Mouse (Mus musculus): ENCODE results near the gene Kdm7a.

Gene Kdm7a

GRCm38 (mm10) chr6:39206581-39207461 is at the start of gene Kdm7a:
TSS of gene Kdm7a (minus strand) at chr6:39206789.
- DNase-seq (ENCODE audit: low read depth, low spot score), result peak; percentile 84

- no peak for DNase-seq (ENCODE audit: low read depth, low spot score)
Measured at GRCm38 (mm10) chr6:39255271-39255670, 48.7 kb upstream of the Kdm7a start.

GRCm38 (mm10) chr6:39250055-39250454 is 43.5 kb upstream of the Kdm7a start:
- DNase-seq (ENCODE audit: low read depth, low spot score), result no peak

GRCm38 (mm10) chr6:39249176-39249770 is 42.7 kb upstream of the Kdm7a start:
- DNase-seq (ENCODE audit: low read depth, low spot score), result no peak

GRCm38 (mm10) chr6:39244066-39244465 is 37.5 kb upstream of the Kdm7a start:
- no peak for DNase-seq (ENCODE audit: low read depth, low spot score)

DNA sequence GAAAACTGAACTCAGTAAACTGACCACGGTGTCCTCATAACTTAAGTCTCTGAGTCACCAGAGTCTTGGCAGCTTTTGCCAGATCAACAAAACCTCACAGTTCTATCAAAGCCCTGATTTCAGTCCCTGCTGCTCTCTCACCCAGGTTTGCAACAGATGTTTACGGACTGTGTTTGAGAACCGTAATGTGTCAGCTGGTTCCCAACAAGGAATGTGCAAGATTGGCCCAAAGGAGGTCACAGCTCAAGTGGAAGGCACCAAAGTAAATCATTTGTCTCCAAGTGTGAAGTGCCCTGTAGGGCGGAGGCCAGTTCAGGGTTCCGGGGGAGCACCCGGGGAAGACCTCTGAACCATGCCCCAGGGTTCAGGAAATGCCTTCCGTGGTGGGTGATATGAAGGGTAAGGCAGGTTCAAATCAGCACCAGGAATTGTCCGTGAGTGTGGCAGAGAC is 36.9 kb upstream of the Kdm7a start:
- DNase-seq (ENCODE audit: low read depth, low spot score), result no peak

GRCm38 (mm10) chr6:39242718-39243471 is 36.3 kb upstream of the Kdm7a start:
- peak; percentile 74 for DNase-seq (ENCODE audit: low read depth, low spot score)

DNA sequence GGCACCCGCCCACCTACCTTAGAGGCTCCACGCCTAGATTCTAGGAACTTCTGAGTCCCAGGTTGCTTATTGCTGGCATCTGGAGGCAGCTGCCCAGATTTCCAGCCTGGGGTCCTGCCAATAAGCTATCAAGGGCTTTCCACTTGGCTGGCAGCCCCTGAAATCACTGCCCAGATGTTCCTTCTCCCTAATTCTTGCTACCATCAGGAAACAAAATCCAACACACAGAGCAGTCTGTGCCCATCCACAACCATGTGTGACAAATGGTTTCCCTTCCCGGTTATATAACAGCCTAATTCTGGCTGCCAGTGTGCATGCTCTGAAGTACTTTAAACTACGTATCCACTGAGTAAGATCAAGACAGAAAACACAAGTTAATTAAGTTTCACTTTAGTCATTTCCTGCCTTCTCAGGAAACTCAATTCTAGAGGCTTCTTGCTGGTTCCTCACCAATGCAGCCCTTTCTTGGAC is 34.9 kb upstream of the Kdm7a start:
- no peak for DNase-seq (ENCODE audit: low read depth, low spot score)

GRCm38 (mm10) chr6:39240956-39241355 is 34.4 kb upstream of the Kdm7a start:
- DNase-seq (ENCODE audit: low read depth, low spot score), result no peak

DNA sequence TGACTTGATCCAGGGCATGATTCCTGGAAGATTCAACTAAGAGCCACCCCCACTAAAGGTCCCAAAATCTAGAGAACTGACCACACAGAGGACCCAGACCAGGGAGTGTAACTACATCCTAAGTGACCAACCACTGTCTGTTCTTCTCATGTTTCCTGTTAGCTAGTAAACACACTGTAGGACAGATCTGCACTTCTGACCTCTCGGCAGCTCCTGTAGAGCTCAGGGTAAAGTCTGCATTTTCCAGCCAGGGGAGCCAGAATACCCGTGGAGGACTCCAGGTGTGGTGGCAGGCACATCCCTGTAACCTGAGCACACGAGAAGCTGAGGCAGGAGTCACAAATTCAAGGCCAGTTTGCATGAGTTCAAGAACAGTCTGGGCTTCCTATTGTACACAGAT is 31.3 kb upstream of the Kdm7a start:
- no peak for DNase-seq (ENCODE audit: low read depth, low spot score)

DNA sequence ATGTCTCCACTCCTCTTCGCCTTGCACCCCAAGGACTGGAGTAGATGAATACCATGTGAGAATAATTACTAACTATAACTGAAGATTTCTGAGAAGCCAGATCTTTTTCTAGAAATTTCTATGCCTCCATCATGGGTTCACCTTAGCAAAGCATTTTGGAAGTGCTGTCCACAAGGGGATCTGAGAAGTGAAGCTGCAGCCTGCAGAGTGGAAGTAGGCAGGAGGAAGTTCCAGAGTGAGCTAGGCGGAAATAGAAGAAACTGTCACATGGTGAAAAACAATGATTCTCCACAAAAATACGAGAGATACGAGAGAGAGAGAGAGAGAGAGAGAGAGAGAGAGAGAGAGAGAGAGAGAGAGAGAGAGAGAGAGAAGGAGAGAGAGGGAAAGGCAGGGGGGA is 26.0 kb upstream of the Kdm7a start:
- DNase-seq (ENCODE audit: low read depth, low spot score), result no peak

DNA sequence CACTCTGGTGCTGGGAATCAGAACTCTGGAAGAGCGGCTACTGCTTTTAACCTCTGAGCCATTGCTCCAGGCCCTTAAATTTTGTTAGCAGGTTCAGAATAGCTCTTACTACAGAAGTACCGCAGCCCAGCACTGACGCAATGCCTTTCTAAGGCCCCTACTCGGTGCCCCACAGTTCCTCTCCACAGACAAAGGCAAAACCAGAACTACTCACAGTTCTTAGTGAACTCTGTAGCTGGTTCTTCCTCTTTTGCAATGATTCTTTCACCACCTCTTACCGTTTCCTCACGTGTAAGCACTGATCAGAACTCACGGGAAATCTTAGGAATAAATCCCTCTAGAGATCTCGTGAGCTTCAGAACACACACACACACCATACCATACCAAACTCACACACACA is 24.1 kb upstream of the Kdm7a start:
- no peak for DNase-seq (ENCODE audit: low read depth, low spot score)

DNA sequence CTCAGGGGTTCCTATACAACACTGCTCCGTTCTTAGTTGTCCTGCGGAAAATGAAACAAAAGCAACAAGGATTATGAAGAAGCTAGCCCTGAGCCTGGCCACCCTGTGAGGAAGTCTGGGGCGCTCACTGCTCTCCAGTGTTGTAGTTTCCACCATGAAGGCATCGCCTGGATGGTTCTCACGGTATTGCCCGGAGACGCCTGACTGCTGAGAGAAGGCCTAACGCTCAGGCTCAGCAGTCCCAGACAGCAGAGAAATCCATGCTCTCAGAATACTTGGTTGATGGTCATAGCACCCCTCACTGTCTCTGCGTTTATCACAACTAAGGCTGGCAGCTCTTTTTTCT is 20.0 kb upstream of the Kdm7a start:
- DNase-seq (ENCODE audit: low read depth, low spot score), result no peak

GRCm38 (mm10) chr6:39225876-39226609 is 19.5 kb upstream of the Kdm7a start:
- no peak for DNase-seq (ENCODE audit: low read depth, low spot score)

DNA sequence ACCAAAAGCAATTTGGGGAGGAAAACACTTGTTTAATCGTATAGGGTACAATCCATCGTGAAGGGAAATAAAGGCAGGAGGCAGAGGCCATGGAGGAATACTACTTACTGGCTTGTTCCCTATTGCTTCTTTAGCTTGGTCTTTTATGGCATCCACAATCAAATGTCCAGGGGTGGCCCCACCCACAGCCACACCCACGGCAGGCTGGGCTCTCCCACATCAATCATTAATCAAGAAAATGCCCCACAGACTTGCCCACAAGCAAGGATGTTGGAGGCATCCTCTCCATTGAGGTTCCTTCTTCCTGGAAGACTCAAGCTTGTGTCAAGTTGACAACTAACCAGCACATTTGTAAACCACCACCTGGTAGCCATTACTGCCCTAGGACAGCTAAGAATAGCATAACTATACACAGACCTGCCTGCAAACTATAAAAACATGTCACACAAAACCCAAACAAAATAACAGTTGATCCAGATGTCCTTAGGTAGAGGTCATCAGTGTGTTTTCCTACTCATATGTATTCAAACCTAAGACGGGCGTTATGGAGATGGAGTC is 16.8 kb upstream of the Kdm7a start:
- DNase-seq (ENCODE audit: low read depth, low spot score), result no peak

DNA sequence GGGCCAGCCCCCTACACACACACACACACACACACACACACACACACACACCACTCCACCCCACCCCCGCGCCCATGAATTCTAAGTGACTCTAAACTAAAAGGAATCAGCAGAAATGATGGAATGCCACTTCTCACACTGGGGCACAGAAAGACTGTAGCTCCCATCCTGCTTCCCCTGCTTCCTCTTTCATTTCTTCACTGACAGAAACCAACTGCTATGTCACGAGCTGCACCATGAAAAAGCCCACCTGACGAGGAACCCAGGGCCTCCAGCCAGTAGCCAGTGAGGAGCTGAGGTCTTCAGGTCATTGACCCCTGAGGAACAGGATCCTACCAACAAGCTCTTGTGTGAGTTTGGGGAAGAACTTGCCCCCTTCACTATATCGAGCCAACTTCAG is 15.9 kb upstream of the Kdm7a start:
- DNase-seq (ENCODE audit: low read depth, low spot score), result no peak

GRCm38 (mm10) chr6:39217961-39218360 is 11.4 kb upstream of the Kdm7a start:
- DNase-seq (ENCODE audit: low read depth, low spot score), result no peak

DNA sequence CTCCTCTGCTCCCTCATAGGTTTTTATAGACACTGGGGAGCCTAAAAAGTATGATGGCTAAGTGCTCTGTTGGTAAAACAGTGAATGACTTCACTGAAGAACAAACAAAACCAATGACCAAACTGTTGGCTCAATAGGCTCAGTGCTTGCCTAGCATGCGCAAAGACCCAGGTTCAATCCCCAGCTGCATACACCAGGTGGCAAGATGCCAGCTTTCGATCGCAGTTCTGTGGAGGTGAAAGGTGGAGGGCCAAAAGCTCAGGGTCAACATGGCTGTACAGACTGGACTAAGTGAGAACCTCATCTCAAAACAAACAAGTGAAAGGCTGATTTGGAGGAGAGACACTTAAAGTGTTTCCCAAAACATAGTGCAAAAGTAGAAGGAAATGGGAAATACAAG is 10.5 kb upstream of the Kdm7a start:
- DNase-seq (ENCODE audit: low read depth, low spot score), result no peak

DNA sequence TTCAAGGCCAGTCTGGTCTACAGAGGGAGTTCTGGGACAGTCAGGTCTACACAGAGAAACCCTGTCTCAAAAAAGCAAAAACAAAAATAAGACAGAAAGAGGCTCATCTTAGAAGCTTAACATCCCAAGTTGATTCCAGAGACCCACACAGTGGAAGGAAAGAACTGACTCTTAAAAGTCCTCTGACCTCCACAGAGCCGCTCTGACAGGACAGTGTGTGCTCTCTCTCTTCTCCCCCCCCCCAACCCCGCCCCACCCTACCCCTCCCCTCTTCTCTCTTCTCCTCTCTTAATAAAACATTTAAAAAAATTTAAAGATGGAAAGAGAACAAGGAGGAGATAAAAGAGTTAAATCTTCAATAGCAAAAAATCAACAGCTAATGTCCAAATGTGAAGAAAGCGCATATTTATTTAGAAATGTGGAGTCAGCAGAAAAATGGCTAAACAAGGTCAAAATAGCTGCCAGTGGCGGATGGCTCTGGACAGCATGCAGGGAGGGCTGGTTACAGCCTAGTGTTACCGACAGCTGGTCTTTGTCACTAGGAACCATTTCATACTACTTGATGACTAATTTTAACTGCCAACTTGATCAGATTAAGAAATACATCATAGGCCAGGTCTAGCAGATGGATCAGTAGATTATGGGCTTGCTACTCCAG is 8.5 kb upstream of the Kdm7a start:
- DNase-seq (ENCODE audit: low read depth, low spot score), result no peak

DNA sequence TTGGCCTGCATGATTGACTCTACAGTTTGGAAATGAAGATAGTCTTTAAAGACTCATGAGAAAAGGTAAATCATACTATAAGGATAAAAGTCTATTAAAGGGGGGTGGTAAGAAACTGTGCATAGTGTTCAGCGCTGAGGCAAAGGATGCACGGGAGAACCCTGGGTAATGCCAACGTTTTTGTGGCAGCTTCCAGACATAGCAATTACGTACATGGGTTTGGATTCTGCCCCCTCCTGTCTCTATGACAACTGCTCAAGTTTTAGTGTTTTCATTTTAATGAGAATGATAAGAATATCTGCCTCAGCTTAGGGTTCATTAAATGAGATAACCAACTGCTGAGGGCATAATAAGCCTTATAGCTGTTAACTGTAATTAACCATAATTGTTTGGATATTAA is 3.1 kb upstream of the Kdm7a start:
- DNase-seq (ENCODE audit: low read depth, low spot score), result no peak

GRCm38 (mm10) chr6:39208181-39208580 is 1.6 kb upstream of the Kdm7a start:
- no peak for DNase-seq (ENCODE audit: low read depth, low spot score)
